Comparison of ENCODE assay signal across 11 mouse cellular contexts in the genomic region with DNA sequence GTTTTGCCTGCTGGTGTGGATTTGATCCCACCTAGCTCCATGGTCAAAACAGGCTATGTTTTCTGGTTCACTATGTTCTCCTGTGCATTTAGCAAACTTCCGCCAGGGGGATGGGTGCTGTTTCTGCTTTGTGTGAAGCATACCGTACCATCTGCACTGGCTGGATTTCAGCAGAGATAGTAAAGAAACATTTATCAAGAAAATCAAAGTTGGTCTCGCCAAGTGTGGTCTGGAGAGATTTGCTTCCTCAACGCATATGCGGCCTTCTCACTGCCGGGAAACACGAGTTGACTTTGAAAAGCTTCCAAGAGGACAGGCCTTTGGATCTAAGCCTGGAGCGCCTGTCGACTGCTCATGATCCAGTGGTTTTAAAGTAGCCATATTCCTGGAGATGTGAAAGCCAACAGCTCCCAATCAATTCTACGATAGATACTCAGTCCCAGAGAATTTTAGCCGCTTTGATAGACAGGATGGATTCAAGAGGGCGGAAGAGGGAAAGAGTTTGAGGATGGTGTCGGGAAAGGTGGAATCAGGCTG.
DNase-seq lines count a peak whose midpoint lies in the region; ATAC-seq and TF ChIP-seq lines count a peak whose summit lies in the region.
"Had no signal": no experiment of that assay in that cellular context is flagged by ENCODE, and none has a peak within 500 bp of the region (broad histone marks: within the 10 kb centered on the region; RNA-seq: fewer than 3 reads in every experiment).

No protein-coding gene starts in this region.

- DNase-seq in heart, adult 8-10 months (ENCODE audit: low spot score) = peak; percentile 3
- DNase-seq in heart, postnatal 25 days (ENCODE audit: low spot score) = no peak
- peak; percentile 92 for DNase-seq in lung, embryonic 14.5 days
- no peak for DNase-seq in lung, postnatal 36 days
- peak; percentile 12 for DNase-seq in ZHBTc4 (ENCODE audit: low read depth, low spot score)
- DNase-seq in lung, postnatal 14 days = peak; percentile 8
- DNase-seq in spleen, adult 12 weeks (ENCODE audit: low spot score) = no peak
- DNase-seq: cerebellum, adult 11-12 months had no signal

- H3K4me2 ChIP-seq in lung, embryonic 14.5 days = no peak overlapping the region
- H3K4me2 ChIP-seq: embryonic facial prominence, embryonic 13.5 days; liver, embryonic 15.5 days; stomach, embryonic 15.5 days had no signal

- H3K4me3 ChIP-seq in lung, embryonic 14.5 days (ENCODE audit: low read depth, low read length) = no peak overlapping the region
- H3K4me3 ChIP-seq: embryonic facial prominence, embryonic 13.5 days; liver, embryonic 15.5 days; stomach, embryonic 15.5 days had no signal

- H3K9ac ChIP-seq in lung, embryonic 14.5 days = no peak overlapping the region
- H3K9ac ChIP-seq: embryonic facial prominence, embryonic 13.5 days; liver, embryonic 15.5 days; stomach, embryonic 15.5 days had no signal

- WGBS in lung, embryonic 14.5 days = 45% methylated on average over 13 of the region's 13 CpGs

- no peaks in the 10 kb centered on the region for H3K27me3 ChIP-seq in lung, embryonic 14.5 days (ENCODE audit: insufficient read depth, low read length)
- H3K27me3 ChIP-seq: embryonic facial prominence, embryonic 13.5 days; liver, embryonic 15.5 days; stomach, embryonic 15.5 days had no signal

- intact Hi-C loops in heart, postnatal 25 days (cut with DNase I) = no loop called here

- peak overlapping the region; percentile 56; the same call in 1 of the 2 replicates for H3K27ac ChIP-seq in lung, embryonic 14.5 days (ENCODE audit: low read depth)
- H3K27ac ChIP-seq: embryonic facial prominence, embryonic 13.5 days; liver, embryonic 15.5 days; stomach, embryonic 15.5 days had no signal

- peak; percentile 49 for TF ChIP-seq CTCF in lung, embryonic 14.5 days (IDR thresholded peaks at IDR 0.05; ENCODE audit: low read depth)

- peaks cover 15% of the 10 kb centered on the region; the same call in 1 of the 2 replicates for H3K4me1 ChIP-seq in lung, embryonic 14.5 days (ENCODE audit: insufficient read depth)
- H3K4me1 ChIP-seq: embryonic facial prominence, embryonic 13.5 days; liver, embryonic 15.5 days; stomach, embryonic 15.5 days had no signal

- no peaks in the 10 kb centered on the region for H3K9me3 ChIP-seq in lung, embryonic 14.5 days (ENCODE audit: low read depth, low read length)
- H3K9me3 ChIP-seq: embryonic facial prominence, embryonic 13.5 days; liver, embryonic 15.5 days; stomach, embryonic 15.5 days had no signal

- no peaks in the 10 kb centered on the region for H3K36me3 ChIP-seq in lung, embryonic 14.5 days (ENCODE audit: insufficient read depth)
- H3K36me3 ChIP-seq: embryonic facial prominence, embryonic 13.5 days; liver, embryonic 15.5 days; stomach, embryonic 15.5 days had no signal

- peak; percentile 55 for ATAC-seq in lung, embryonic 14.5 days (ENCODE audit: insufficient read depth)

Comparison
In these comparisons a context has a peak if more than half of its experiments do, and no peak if none do; other contexts are left out.
1. DNase-seq: peak in heart, adult 8-10 months (single experiment), lung, embryonic 14.5 days (single experiment), ZHBTc4 (single experiment) and lung, postnatal 14 days (single experiment); none in heart, postnatal 25 days (single experiment), lung, postnatal 36 days (single experiment) and spleen, adult 12 weeks (single experiment).